In the genomic region with DNA sequence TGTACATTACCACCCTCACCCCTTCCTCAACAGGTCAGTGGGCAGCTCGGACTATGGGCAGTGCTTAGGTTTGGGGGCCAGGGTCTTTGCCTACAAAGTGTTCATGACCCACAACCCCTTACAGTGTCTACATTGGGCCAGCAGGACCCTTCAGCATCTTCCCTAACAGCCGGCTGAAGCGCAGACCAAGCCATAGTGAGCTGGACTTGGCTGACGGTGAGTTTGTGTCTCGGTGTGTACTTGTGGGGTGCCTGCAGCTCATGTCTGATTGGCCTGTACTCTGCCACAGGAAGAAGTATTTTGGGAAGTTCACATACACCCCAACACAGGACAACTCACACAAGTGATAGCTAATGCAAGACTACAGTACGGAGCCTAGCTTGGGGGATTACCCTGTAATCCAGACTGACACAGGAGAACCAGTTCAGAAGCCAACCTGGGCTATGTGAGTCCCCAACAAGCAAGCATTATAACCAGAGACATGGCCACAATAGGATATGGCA, we compare ENCODE assay signal across 10 mouse cellular contexts. TPM values are rescaled to one million over a fixed set of nuclear protein-coding genes. Genes with fewer than 3 reads are reported as not detected.
A peak's percentile ranks its signal among the peaks of the same experiment; 100 is the strongest.
DNase-seq lines count a peak whose midpoint lies in the region; ATAC-seq and TF ChIP-seq lines count a peak whose summit lies in the region.
"Had no signal": no experiment of that assay in that cellular context is flagged by ENCODE, and none has a peak within 500 bp of the region (broad histone marks: within the 10 kb centered on the region; RNA-seq: fewer than 3 reads in every experiment).

No protein-coding gene starts in this region.

- DNase-seq in gastrocnemius, adult 2 months: peak; percentile 23
- no peak for DNase-seq in gastrocnemius, postnatal 25 days
- DNase-seq in midbrain, embryonic 11.5 days (ENCODE audit: low spot score, missing footprints): peak; percentile 85
- no peak for DNase-seq in intestine, embryonic 14.5 days (ENCODE audit: low spot score)
- no peak for DNase-seq in frontal cortex, postnatal 25 days (ENCODE audit: low spot score in 2 of 2)
- no peak for DNase-seq in right cerebral cortex, postnatal 10 days (ENCODE audit: low spot score in 2 of 2)
- DNase-seq: adrenal gland, postnatal 10 days; layer of hippocampus, adult 9-11 months had no signal

- peaks cover 29% of the 10 kb centered on the region for H3K4me1 ChIP-seq in midbrain, embryonic 11.5 days (ENCODE audit: control insufficient read depth, insufficient read depth, low read length)
- peaks cover 17% of the 10 kb centered on the region for H3K4me1 ChIP-seq in midbrain, embryonic 16.5 days (ENCODE audit: control insufficient read depth, insufficient read depth, low read length)
- H3K4me1 ChIP-seq in intestine, embryonic 14.5 days (replicated peaks; ENCODE audit: control insufficient read depth, insufficient read depth, low read length): peaks cover 18% of the 10 kb centered on the region
- H3K4me1 ChIP-seq in small intestine, adult 2 months (ENCODE audit: control insufficient read depth, insufficient read depth, insufficient read length, low read length): peaks cover 31% of the 10 kb centered on the region

- peak overlapping the region; percentile 87 for H3K27ac ChIP-seq in gastrocnemius, adult 2 months
- no peak overlapping the region for H3K27ac ChIP-seq in midbrain, embryonic 11.5 days (ENCODE audit: low read depth, low read length)
- no peak overlapping the region for H3K27ac ChIP-seq in midbrain, embryonic 16.5 days (ENCODE audit: low read length)
- H3K27ac ChIP-seq in intestine, embryonic 14.5 days (ENCODE audit: low read depth): no peak overlapping the region
- H3K27ac ChIP-seq in small intestine, adult 2 months (ENCODE audit: insufficient read depth, low read depth, low read length): peak overlapping the region; percentile 40; the same call in 1 of the 2 replicates

- no peak for TF ChIP-seq POLR2A in small intestine, adult 2 months (IDR thresholded peaks at IDR 0.05; ENCODE audit: low read depth, low read length)

- peak overlapping the region; percentile 58 for H3K4me3 ChIP-seq in gastrocnemius, adult 2 months
- no peak overlapping the region for H3K4me3 ChIP-seq in midbrain, embryonic 11.5 days (ENCODE audit: low read depth, low read length)
- H3K4me3 ChIP-seq in midbrain, embryonic 16.5 days (ENCODE audit: low read depth, low read length): no peak overlapping the region
- no peak overlapping the region for H3K4me3 ChIP-seq in intestine, embryonic 14.5 days (ENCODE audit: low read depth, low read length)
- H3K4me3 ChIP-seq in small intestine, adult 2 months (ENCODE audit: low read depth, low read length): peak overlapping the region; percentile 39

- no peak for ATAC-seq in midbrain, embryonic 11.5 days (ENCODE audit: low FRiP score)
- no peak for ATAC-seq in midbrain, embryonic 16.5 days
- no peak for ATAC-seq in intestine, embryonic 14.5 days (replicated peaks; ENCODE audit: low FRiP score, low TSS enrichment, low read depth)

- peaks cover 67% of the 10 kb centered on the region for H3K27me3 ChIP-seq in midbrain, embryonic 11.5 days (ENCODE audit: control insufficient read depth, insufficient read depth, low read length)
- peaks cover 38% of the 10 kb centered on the region for H3K27me3 ChIP-seq in midbrain, embryonic 16.5 days (ENCODE audit: control insufficient read depth, insufficient read depth, low read depth, low read length)
- H3K27me3 ChIP-seq in intestine, embryonic 14.5 days (replicated peaks; ENCODE audit: control insufficient read depth, insufficient read depth, low read length): peaks cover 69% of the 10 kb centered on the region
- peaks cover 29% of the 10 kb centered on the region for H3K27me3 ChIP-seq in small intestine, adult 2 months (ENCODE audit: control insufficient read depth, insufficient read depth, low read length)

- H3K9me3 ChIP-seq in midbrain, embryonic 11.5 days (ENCODE audit: control insufficient read depth, low read length): no peaks in the 10 kb centered on the region
- no peaks in the 10 kb centered on the region for H3K9me3 ChIP-seq in midbrain, embryonic 16.5 days (replicated peaks; ENCODE audit: control insufficient read depth, low read length, poor library complexity, severe bottlenecking)
- no peaks in the 10 kb centered on the region for H3K9me3 ChIP-seq in intestine, embryonic 14.5 days (ENCODE audit: control insufficient read depth, low read length)

- H3K4me2 ChIP-seq in midbrain, embryonic 11.5 days: peak overlapping the region; percentile 7
- H3K4me2 ChIP-seq in midbrain, embryonic 16.5 days (ENCODE audit: low read length): no peak overlapping the region
- H3K4me2 ChIP-seq in intestine, embryonic 14.5 days (ENCODE audit: low read length): peak overlapping the region; percentile 31; the same call in 1 of the 2 replicates

- intact Hi-C loops in gastrocnemius, adult 2 months (cut with DNase I): loop anchor here (5.0 kb wide), 1 partner anchor 34 kb away; no protein-coding TSS in a partner anchor

- H3K36me3 ChIP-seq in midbrain, embryonic 11.5 days (ENCODE audit: control insufficient read depth, insufficient read depth, low read length): peaks cover 4% of the 10 kb centered on the region; the same call in 1 of the 2 replicates
- peaks cover 8% of the 10 kb centered on the region for H3K36me3 ChIP-seq in midbrain, embryonic 16.5 days (ENCODE audit: control insufficient read depth, insufficient read depth, low read length)
- peaks cover 14% of the 10 kb centered on the region for H3K36me3 ChIP-seq in intestine, embryonic 14.5 days (ENCODE audit: control insufficient read depth, insufficient read depth, low read length)
- H3K36me3 ChIP-seq in small intestine, adult 2 months (ENCODE audit: control insufficient read depth, insufficient read depth, low read length): peaks cover 11% of the 10 kb centered on the region

- H3K9ac ChIP-seq in midbrain, embryonic 11.5 days (ENCODE audit: low read length): no peak overlapping the region
- H3K9ac ChIP-seq in midbrain, embryonic 16.5 days (ENCODE audit: low read depth, low read length): no peak overlapping the region
- H3K9ac ChIP-seq in intestine, embryonic 14.5 days (ENCODE audit: low read length): no peak overlapping the region

- TF ChIP-seq CTCF in gastrocnemius, adult 2 months (IDR thresholded peaks at IDR 0.05): no peak
- no peak for TF ChIP-seq CTCF in small intestine, adult 2 months (IDR thresholded peaks at IDR 0.05; ENCODE audit: extremely low read depth, insufficient read length, insufficient replicate concordance, low read depth, low read length)

- WGBS in midbrain, embryonic 11.5 days: 80% methylated on average over 6 of the region's 6 CpGs
- 80% methylated on average over 6 of the region's 6 CpGs for WGBS in midbrain, embryonic 16.5 days
- 85% methylated on average over 6 of the region's 6 CpGs for WGBS in intestine, embryonic 14.5 days
- WGBS in small intestine, adult 2 months: 84% methylated on average over 6 of the region's 6 CpGs

RNA-seq across cellular contexts. Expression of gene Lyl1, which starts 1.8 kb away (rescaled TPM):
- 1 to 10 TPM; 1.1 to 1.3 TPM for total RNA-seq in gastrocnemius, adult 2 months (2021)
- 1 to 10 TPM; 1.3 to 2.0 TPM for total RNA-seq in gastrocnemius, postnatal 25 days (2021)
- polyA plus RNA-seq in midbrain, embryonic 11.5 days (2014; fragmentation: Nextera tagmentation; extraction: Ambion mirVana): 5.1 and 6.5 TPM in 2 replicates
- 2.2 and 3.1 TPM in 2 replicates for polyA plus RNA-seq in midbrain, embryonic 16.5 days (2015; fragmentation: Nextera tagmentation; extraction: Ambion mirVana)
- polyA plus RNA-seq in intestine, embryonic 14.5 days (2014; fragmentation: Nextera tagmentation; extraction: Ambion mirVana): 4.3 and 5.2 TPM in 2 replicates
- polyA plus RNA-seq in small intestine, adult 2 months (2012; rRNA removed): 4.2 and 8.2 TPM in 2 replicates

RNA-seq across cellular contexts. Expression of gene Nacc1, which starts 15.4 kb away (rescaled TPM):
- total RNA-seq in gastrocnemius, adult 2 months (2021): 10 to 100 TPM; 18.7 to 24.3 TPM
- 10 to 100 TPM; 20.0 to 22.2 TPM for total RNA-seq in gastrocnemius, postnatal 25 days (2021)
- 18.6 and 21.4 TPM in 2 replicates for polyA plus RNA-seq in midbrain, embryonic 11.5 days (2014; fragmentation: Nextera tagmentation; extraction: Ambion mirVana)
- polyA plus RNA-seq in midbrain, embryonic 16.5 days (2015; fragmentation: Nextera tagmentation; extraction: Ambion mirVana): 13.0 and 14.2 TPM in 2 replicates
- 23.7 and 25.0 TPM in 2 replicates for polyA plus RNA-seq in intestine, embryonic 14.5 days (2014; fragmentation: Nextera tagmentation; extraction: Ambion mirVana)
- 57.2 and 104 TPM in 2 replicates for polyA plus RNA-seq in small intestine, adult 2 months (2012; rRNA removed)

RNA-seq across cellular contexts. Expression of gene Trmt1, which starts 16.9 kb away (rescaled TPM):
- 10 to 100 TPM; 45.6 to 57.5 TPM for total RNA-seq in gastrocnemius, adult 2 months (2021)
- 10 to 100 TPM; 36.7 to 40.2 TPM for total RNA-seq in gastrocnemius, postnatal 25 days (2021)
- polyA plus RNA-seq in midbrain, embryonic 11.5 days (2014; fragmentation: Nextera tagmentation; extraction: Ambion mirVana): 39.9 and 45.6 TPM in 2 replicates
- 59.0 and 68.1 TPM in 2 replicates for polyA plus RNA-seq in midbrain, embryonic 16.5 days (2015; fragmentation: Nextera tagmentation; extraction: Ambion mirVana)
- polyA plus RNA-seq in intestine, embryonic 14.5 days (2014; fragmentation: Nextera tagmentation; extraction: Ambion mirVana): 85.9 and 87.0 TPM in 2 replicates
- polyA plus RNA-seq in small intestine, adult 2 months (2012; rRNA removed): 38.3 and 55.2 TPM in 2 replicates

RNA-seq across cellular contexts. Expression of gene G430095P16Rik, which starts 19.8 kb away (rescaled TPM):
- total RNA-seq in gastrocnemius, adult 2 months (2021): under 1 TPM; 0.36 to 0.78 TPM
- under 1 TPM; 0.54 to 0.67 TPM for total RNA-seq in gastrocnemius, postnatal 25 days (2021)
- polyA plus RNA-seq in midbrain, embryonic 11.5 days (2014; fragmentation: Nextera tagmentation; extraction: Ambion mirVana): 1.6 and 1.9 TPM in 2 replicates
- polyA plus RNA-seq in midbrain, embryonic 16.5 days (2015; fragmentation: Nextera tagmentation; extraction: Ambion mirVana): 0.80 and 1.1 TPM in 2 replicates
- polyA plus RNA-seq in intestine, embryonic 14.5 days (2014; fragmentation: Nextera tagmentation; extraction: Ambion mirVana): 3.3 and 4.1 TPM in 2 replicates
- polyA plus RNA-seq in small intestine, adult 2 months (2012; rRNA removed): 0.30 TPM in 2 replicates

RNA-seq across cellular contexts. Expression of gene Ier2, which starts 40.4 kb away (rescaled TPM):
- 1 to 10 TPM; 5.9 to 6.5 TPM for total RNA-seq in gastrocnemius, adult 2 months (2021)
- 1 to 10 TPM; 5.9 to 7.1 TPM for total RNA-seq in gastrocnemius, postnatal 25 days (2021)
- polyA plus RNA-seq in midbrain, embryonic 11.5 days (2014; fragmentation: Nextera tagmentation; extraction: Ambion mirVana): 49.9 and 52.9 TPM in 2 replicates
- polyA plus RNA-seq in midbrain, embryonic 16.5 days (2015; fragmentation: Nextera tagmentation; extraction: Ambion mirVana): 13.0 and 16.3 TPM in 2 replicates
- polyA plus RNA-seq in intestine, embryonic 14.5 days (2014; fragmentation: Nextera tagmentation; extraction: Ambion mirVana): 73.2 and 75.5 TPM in 2 replicates
- 37.0 and 72.7 TPM in 2 replicates for polyA plus RNA-seq in small intestine, adult 2 months (2012; rRNA removed)

Comparison
In these comparisons a context has a peak if more than half of its experiments do, and no peak if none do; other contexts are left out.
1. DNase-seq: peak in gastrocnemius, adult 2 months (single experiment) and midbrain, embryonic 11.5 days (single experiment); none in gastrocnemius, postnatal 25 days (single experiment), intestine, embryonic 14.5 days (single experiment), frontal cortex, postnatal 25 days (0 of 2) and right cerebral cortex, postnatal 10 days (0 of 2).
2. H3K27ac ChIP-seq: peak in gastrocnemius, adult 2 months (single experiment) and small intestine, adult 2 months (single experiment); none in midbrain, embryonic 11.5 days (single experiment), midbrain, embryonic 16.5 days (single experiment) and intestine, embryonic 14.5 days (single experiment).
3. H3K4me3 ChIP-seq: peak in gastrocnemius, adult 2 months (single experiment) and small intestine, adult 2 months (single experiment); none in midbrain, embryonic 11.5 days (single experiment), midbrain, embryonic 16.5 days (single experiment) and intestine, embryonic 14.5 days (single experiment).